Mouse (Mus musculus) adrenal gland, postnatal 10 days (tissue): ENCODE measurements around the gene Fastk. TPM values are rescaled to one million over a fixed set of nuclear protein-coding genes. Genes with fewer than 3 reads are reported as not detected.
A peak's percentile ranks its signal among the peaks of the same experiment; 100 is the strongest.

Experiments used
- DNase-seq: peaks from one replicate; pipeline ENCODE4 v3.0.0; 2021; ENCODE audit warnings: mixed read lengths
- long read RNA-seq, 2 experiments: library from polyadenylated mRNA; stranded (forward); transcript quantifications; one replicate each; pipeline ENCODE4 v2.0.0; 2021
- total RNA-seq, 2 experiments: library from RNA; stranded (reverse); gene quantifications; 2 replicates each; pipeline ENCODE4 v1.2.3; 2021

The Fastk gene
- total RNA-seq: 100 to 1,000 TPM; 129 to 172 TPM
- long read RNA-seq, experiment 1, transcript Fastk-213 (9 exons, 2,552 nt): minor isoform, 14 of 214 reads
- long read RNA-seq, experiment 1, transcript Fastk-201 (10 exons, 1,893 nt): major isoform, 110 of 214 reads
- long read RNA-seq, experiment 1, partial matches to known transcripts: 29 of 214 reads
- long read RNA-seq, experiment 1, other reads (novel, unspliced or antisense): 61 of 214 reads
- long read RNA-seq, experiment 2, transcript Fastk-213 (9 exons, 2,552 nt): minor isoform, 17 of 237 reads
- long read RNA-seq, experiment 2, transcript Fastk-201 (10 exons, 1,893 nt): major isoform, 161 of 237 reads
- long read RNA-seq, experiment 2, partial matches to known transcripts: 12 of 237 reads
- long read RNA-seq, experiment 2, other reads (novel, unspliced or antisense): 44 of 237 reads

- peak; percentile 96 for DNase-seq
Observed at GRCm38 (mm10) chr5:24444746-24445427, at the start of gene Fastk. Fastk (minus strand) TSS chr5:24445287.

- no peak for DNase-seq
Observed at GRCm38 (mm10) chr5:24492546-24493285, 47.6 kb upstream of the Fastk start.

DNA sequence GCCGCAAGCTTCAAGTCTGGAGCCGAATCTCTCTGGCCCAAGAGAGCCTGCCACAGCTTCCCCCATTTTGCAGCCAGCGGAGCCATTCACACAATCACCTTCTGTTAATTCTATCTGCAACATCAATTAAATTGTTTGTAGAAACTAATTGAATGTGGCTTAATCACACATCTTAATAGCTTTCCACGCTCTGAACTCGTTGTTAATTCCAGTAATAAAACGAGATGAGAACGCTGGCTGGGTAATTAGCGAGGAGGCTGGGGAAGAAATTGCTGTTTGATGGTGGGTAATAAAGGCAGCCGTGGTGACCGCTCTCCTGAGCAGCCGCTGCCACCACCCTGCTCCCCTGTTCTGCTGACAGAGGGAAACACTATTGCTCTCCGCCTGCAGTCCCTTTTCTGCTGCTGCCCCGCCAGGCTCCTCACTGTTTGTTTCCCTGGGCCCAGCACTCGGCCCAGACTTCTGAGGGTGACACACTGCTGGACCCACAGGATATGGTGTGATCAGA lies 45.4 kb upstream of the Fastk start:
- no peak for DNase-seq

- no peak for DNase-seq
Observed at GRCm38 (mm10) chr5:24486738-24487137, 41.7 kb upstream of the Fastk start.

- DNase-seq: peak; percentile 93
Observed at GRCm38 (mm10) chr5:24486097-24486496, 41.0 kb upstream of the Fastk start.

DNA sequence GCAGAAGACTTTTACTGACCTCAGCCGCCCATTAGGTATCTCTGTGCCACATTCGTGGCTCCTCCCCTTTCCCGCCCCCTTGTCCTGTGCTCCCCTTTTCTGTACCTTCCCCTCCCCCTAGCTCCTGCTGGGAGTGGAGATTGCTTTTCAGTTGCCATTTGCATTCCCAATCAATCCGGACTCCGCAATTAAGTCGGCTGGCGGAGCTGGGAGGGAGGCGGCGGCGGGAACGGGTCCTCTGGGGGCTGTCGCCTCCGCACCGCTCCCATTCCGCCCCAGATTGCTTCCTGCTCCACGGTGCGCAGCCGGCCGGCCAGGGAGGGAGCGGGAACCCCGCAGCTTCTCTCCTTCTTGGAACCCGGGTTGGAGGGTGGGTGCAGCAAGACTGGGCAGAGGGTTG lies 39.9 kb upstream of the Fastk start:
- DNase-seq: no peak

- DNase-seq: peak; percentile 74
Observed at GRCm38 (mm10) chr5:24483326-24483725, 38.2 kb upstream of the Fastk start.

DNA sequence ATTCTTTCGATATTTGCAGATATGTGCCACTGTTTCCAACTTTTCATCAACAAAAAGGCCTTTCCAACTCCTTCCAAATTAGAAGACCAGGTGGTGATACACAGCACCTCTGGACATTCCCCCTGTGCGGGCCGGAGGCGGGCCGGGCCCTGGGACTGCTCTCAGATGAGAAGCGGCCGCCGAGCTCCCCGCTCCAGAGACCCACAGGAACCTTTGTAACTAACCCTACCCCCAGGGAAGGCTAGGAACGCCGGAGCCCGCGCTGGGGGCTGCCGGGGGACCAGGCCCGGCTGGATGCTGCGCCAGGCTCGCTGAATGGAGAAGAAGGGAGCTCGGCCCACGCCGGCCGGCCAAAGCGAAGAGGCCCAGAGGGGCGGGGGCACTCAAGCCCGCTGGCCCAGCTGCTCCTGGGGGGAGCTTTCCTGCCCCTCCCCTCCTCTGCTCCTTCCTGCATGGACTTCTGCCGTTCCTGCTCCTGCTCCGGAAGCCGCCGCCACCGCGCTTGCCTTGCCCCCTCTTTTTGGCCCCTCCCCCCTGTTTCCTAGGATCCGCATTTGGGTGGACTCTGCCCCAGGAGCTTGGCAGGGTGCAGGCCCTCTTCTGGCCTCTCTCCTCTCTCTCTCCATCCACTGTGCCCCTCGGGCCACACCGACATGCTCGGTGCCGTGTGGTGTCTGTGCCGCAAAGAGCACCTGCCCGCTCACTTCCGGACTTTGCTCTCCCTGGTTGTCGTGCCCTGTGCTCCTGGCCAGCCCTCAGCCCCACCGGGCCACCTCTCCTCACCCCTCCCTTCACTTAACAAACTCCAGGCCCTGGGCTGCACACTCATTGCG lies 37.4 kb upstream of the Fastk start:
- DNase-seq: no peak

DNA sequence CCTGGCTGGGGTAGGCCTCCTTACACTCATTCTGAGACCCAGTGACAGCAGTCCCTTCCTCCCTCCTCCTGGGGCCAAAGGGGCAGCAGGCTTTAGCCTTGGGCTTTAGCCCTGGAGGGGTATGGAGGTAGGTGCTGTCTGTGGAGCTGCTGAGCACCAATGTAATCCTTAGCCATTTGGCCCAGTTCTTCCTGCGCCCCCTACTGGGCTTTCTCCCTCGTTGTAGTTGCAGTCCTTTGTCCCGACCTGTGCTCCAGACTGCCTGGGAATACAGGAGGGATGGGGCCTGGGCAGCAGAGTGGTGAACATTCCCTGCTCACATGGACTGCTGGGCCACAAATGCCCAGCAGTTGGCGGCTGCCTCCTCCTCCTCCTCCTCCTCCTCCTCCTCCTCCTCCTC lies 36.6 kb upstream of the Fastk start:
- peak; percentile 85 for DNase-seq

DNA sequence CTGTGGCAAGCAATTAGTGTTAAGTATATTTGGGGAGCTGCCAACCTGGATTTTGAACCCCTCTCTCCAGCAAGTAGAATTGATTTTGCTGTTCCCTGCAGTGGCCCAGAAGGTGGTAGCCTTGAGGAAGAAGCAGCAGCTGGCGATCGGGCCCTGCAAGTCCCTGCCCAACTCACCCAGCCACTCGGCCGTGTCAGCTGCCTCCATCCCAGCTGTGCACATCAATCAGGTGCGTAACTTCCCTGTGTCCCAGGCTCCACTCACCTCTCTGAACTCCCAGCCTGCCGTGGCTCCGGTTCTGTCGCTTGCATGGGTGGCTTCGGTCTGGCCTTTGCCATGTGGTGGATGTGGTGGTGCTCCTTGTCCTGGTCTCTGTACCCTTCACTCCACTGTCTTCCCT lies 32.8 kb upstream of the Fastk start:
- DNase-seq: no peak

DNA sequence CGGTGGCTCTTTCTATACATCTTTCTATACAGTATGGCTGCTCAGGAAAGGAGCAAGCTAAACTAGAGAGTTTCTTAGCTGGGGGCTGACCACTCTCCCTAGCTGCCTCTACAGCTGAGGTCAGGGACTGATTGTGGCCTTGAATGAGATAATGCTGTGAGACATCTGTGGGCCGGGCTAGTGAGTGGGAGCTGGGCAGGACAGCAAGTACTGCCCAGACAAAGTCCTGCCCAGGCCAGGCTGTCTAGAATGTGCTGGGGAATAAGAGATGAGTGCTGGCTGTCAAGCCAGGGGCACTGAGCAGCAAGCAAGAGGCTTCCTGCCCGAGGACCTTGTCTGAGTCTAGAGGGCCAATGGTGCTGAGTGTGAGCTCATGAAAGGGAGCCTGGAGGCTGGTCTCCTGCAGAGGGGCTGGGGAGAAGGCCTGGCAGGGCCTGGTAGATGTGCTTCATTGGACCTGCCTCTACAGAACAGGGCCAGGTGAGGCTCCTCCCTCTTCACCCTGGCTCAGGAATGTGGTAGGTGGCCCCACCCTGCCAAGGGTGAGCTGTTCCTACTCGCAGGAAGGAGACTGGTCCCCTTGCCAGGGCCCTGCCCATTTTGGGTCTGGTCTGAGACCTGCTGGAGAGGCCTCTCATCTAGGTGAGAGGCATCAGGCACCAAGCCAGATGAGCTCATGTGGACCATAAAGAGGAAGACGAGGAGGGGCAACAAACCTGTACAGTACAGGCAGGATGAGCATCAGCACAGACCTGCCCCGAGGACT lies 30.6 kb upstream of the Fastk start:
- peak; percentile 73 for DNase-seq

- DNase-seq: peak; percentile 75
Observed at GRCm38 (mm10) chr5:24474723-24475261, 29.7 kb upstream of the Fastk start.

DNA sequence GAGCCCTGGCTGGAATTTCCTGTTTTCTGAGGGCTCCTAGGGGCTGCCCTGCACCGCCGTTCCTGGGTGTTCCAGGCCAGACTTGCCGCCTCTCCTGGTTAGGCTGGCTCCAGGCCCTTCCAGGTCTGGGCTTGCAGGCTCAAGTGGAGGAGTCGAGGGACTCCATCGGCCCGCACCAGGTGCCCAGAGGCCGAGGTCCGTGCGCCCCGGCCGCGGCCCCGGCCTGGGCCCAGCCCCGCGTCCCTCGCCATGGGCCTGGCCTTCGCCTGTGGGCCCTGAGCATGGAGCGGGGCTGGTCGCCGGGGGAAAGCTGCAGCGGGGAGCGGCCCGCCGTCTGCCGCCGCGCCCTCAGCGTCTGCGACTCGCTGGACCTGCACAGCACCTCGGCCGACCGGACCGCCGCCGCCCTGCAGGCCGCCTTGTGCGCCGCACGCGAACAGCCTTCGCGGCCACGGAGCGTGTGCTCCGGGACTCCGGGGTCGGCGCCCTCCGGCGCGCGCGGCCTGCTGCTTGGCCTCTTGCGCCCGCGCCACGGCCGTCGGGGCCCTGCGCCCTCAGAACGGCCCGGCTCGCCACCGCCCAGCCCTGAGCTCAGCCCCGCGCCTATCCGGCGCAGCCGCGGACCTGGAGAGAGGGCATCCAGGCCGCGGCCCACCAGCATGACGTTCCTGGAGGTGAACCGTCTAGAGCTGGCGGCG lies 29.1 kb upstream of the Fastk start:
- no peak for DNase-seq

- DNase-seq: no peak
Observed at GRCm38 (mm10) chr5:24472884-24473619, 28.0 kb upstream of the Fastk start.

GRCm38 (mm10) chr5:24470600-24470999 lies 25.5 kb upstream of the Fastk start:
- peak; percentile 85 for DNase-seq

- no peak for DNase-seq
Observed at GRCm38 (mm10) chr5:24466762-24467161, 21.7 kb upstream of the Fastk start.

GRCm38 (mm10) chr5:24455613-24456012 lies 10.5 kb upstream of the Fastk start:
- DNase-seq: no peak

DNA sequence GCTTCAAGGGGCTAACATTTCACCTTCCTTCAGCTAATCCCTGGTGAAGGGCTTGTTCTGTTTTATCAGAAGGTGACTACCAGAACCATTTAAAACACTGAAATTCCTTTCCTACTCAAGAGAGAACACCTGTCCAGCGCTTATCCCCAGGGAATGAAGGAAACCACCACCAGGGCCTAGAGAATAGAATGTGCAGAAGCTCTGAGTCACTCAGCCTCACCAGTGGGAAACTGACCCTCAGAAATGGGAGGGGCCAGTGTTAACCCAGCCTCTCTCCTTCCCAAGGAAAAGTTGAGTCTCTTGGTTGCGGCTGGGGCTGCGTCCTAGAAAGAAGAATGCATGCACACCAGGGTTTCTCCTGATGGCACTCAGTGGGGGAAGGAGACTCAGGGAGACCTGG lies 10.0 kb upstream of the Fastk start:
- peak; percentile 49 for DNase-seq

DNA sequence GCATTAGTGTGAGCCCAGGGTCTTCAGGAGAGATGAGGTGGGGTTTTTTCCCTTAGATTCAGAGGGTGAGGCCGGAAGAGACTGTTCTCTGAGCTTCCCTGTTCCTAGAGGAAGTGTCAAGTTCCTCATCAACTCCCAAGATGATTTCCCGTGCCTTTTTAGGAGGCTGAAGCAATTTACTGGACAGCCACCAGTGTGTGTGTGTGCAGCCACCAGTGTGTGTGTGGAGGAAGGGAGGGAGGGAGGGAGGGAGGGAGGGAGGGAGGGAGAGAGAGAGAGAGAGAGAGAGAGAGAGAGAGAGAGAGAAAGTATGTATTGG lies 8.9 kb upstream of the Fastk start:
- DNase-seq: no peak
